Mouse (Mus musculus): Measurements from ENCODE around the gene Nrbf2. TPM values are rescaled to one million over a fixed set of nuclear protein-coding genes. Genes with fewer than 3 reads are reported as not detected.
A peak's percentile ranks its signal among the peaks of the same experiment; 100 is the strongest.

The Nrbf2 gene
- polyA plus RNA-seq, 1 experiment from 2014 or later = 39.8 TPM

DNA sequence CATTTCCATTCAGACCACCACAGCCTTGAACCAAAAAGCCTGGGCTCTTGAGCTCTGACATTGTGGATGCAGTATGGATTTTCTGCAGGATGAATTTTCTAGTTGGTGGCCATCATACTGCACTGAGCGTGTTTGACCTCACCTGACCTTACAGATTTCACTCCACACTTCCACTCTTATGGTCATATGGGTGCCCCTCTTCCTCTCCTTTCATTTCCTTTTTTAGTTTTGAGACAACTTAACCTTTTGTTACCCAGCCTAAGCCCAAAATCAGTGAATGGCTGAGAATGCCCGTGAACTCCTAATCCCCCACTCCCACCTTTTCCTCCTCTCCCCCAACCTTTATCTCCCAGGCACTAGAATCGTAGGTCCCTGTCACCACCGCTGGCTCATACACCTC lies 5.5 kb upstream of the Nrbf2 start:
- no peaks in the 10 kb centered on the region for H3K9me3 ChIP-seq (replicated peaks)
- H3K27ac ChIP-seq (replicated peaks) = no peak overlapping the region
- no peak overlapping the region for H3K4me3 ChIP-seq (replicated peaks)
- no peak overlapping the region for H3K9ac ChIP-seq
- no peak for ATAC-seq (ENCODE audit: insufficient number of reproducible peaks, low FRiP score, low TSS enrichment, low read depth)
- 0 out of 2 replicates have a peak, but pooled peaks cover 3% of the 10 kb centered on the region for H3K4me1 ChIP-seq
- no peak overlapping the region for H3K4me2 ChIP-seq (replicated peaks)
- no peaks in the 10 kb centered on the region for H3K27me3 ChIP-seq
- WGBS = 72% methylated on average over 4 of the region's 4 CpGs
- H3K36me3 ChIP-seq = no peaks in the 10 kb centered on the region

GRCm38 (mm10) chr10:67287877-67288276 lies 2.8 kb upstream of the Nrbf2 start:
- ATAC-seq (ENCODE audit: insufficient number of reproducible peaks, low FRiP score, low TSS enrichment, low read depth) = peak; percentile 68
- H3K4me1 ChIP-seq = peaks cover 15% of the 10 kb centered on the region
- H3K9me3 ChIP-seq (replicated peaks) = no peaks in the 10 kb centered on the region
- H3K27ac ChIP-seq (replicated peaks) = peak overlapping the region; percentile 45; the same call in 1 of the 2 replicates
- no peak overlapping the region for H3K4me2 ChIP-seq (replicated peaks)
- no peak overlapping the region for H3K4me3 ChIP-seq (replicated peaks)
- 54% methylated on average over 3 of the region's 3 CpGs for WGBS
- H3K27me3 ChIP-seq = no peaks in the 10 kb centered on the region
- no peaks in the 10 kb centered on the region for H3K36me3 ChIP-seq
- no peak overlapping the region for H3K9ac ChIP-seq

GRCm38 (mm10) chr10:67284761-67285175 lies 337 bp downstream of the Nrbf2 start:
- peak; percentile 45; the same call in 1 of the 2 replicates for ATAC-seq (ENCODE audit: insufficient number of reproducible peaks, low FRiP score, low TSS enrichment, low read depth)
- peaks cover 23% of the 10 kb centered on the region for H3K4me1 ChIP-seq
- peak overlapping the region; percentile 91 for H3K4me3 ChIP-seq (replicated peaks)
- H3K36me3 ChIP-seq = no peaks in the 10 kb centered on the region
- peak overlapping the region; percentile 77 for H3K27ac ChIP-seq (replicated peaks)
- H3K9me3 ChIP-seq (replicated peaks) = no peaks in the 10 kb centered on the region
- under 1% methylated on average over 41 of the region's 41 CpGs for WGBS
- H3K9ac ChIP-seq = peak overlapping the region; percentile 79
- peak overlapping the region; percentile 73 for H3K4me2 ChIP-seq (replicated peaks)
- H3K27me3 ChIP-seq = no peaks in the 10 kb centered on the region

- Histone ChIP-seq H3K4me1 (peaks cover 23% of the 10 kb centered on the region), H3K9ac (peak overlapping the region; percentile 79), H3K9me3 (replicated peaks) (no peaks in the 10 kb centered on the region), H3K4me2 (replicated peaks) (peak overlapping the region; percentile 73), H3K4me3 (replicated peaks) (peak overlapping the region; percentile 91), H3K36me3 (no peaks in the 10 kb centered on the region), H3K27ac (replicated peaks) (peak overlapping the region; percentile 77), H3K27me3 (no peaks in the 10 kb centered on the region)
- WGBS = 2% methylated on average over 10 of the region's 10 CpGs
- no peak for ATAC-seq (ENCODE audit: insufficient number of reproducible peaks, low FRiP score, low TSS enrichment, low read depth)
Measured at GRCm38 (mm10) chr10:67284311-67284710, 794 bp downstream of the Nrbf2 start.

DNA sequence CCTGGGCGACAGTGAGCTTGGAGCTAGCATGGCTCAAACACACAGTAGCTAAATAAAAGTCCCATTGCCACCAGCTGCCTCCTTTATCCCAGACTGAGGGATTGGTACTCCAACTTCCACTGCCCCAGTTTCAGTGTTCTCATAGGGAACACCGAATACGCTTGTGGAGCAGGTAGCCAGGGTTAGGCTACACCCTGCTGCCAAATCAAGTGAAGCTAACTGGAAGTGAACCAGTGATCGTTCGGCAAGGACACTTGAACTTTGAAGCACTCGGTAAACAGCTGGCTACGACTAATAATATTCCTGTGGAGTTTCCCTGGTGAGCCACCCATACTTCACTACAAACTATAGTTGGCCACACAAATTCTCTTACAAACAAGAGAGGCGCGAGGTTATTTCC lies 1.6 kb downstream of the Nrbf2 start:
- Histone ChIP-seq H3K4me1 (peaks cover 23% of the 10 kb centered on the region), H3K9ac (peak overlapping the region; percentile 79; the same call in 1 of the 2 replicates), H3K36me3 (no peaks in the 10 kb centered on the region), H3K27me3 (no peaks in the 10 kb centered on the region), H3K9me3 (replicated peaks) (no peaks in the 10 kb centered on the region), H3K4me2 (replicated peaks) (peak overlapping the region; percentile 73), H3K4me3 (replicated peaks) (peak overlapping the region; percentile 91), H3K27ac (replicated peaks) (no peak overlapping the region)
- 86% methylated on average over 9 of the region's 9 CpGs for WGBS
- no peak for ATAC-seq (ENCODE audit: insufficient number of reproducible peaks, low FRiP score, low TSS enrichment, low read depth)

- H3K36me3 ChIP-seq = no peaks in the 10 kb centered on the region
- H3K27ac ChIP-seq (replicated peaks) = no peak overlapping the region
- ATAC-seq (ENCODE audit: insufficient number of reproducible peaks, low FRiP score, low TSS enrichment, low read depth) = no peak
- no peak overlapping the region for H3K4me3 ChIP-seq (replicated peaks)
- no peak overlapping the region for H3K4me2 ChIP-seq (replicated peaks)
- H3K9ac ChIP-seq = no peak overlapping the region
- peaks cover 20% of the 10 kb centered on the region for H3K4me1 ChIP-seq
- H3K9me3 ChIP-seq (replicated peaks) = no peaks in the 10 kb centered on the region
- no peaks in the 10 kb centered on the region for H3K27me3 ChIP-seq
- WGBS = 62% methylated on average over 2 of the region's 2 CpGs
Measured at GRCm38 (mm10) chr10:67282531-67282930, 2.6 kb downstream of the Nrbf2 start.

DNA sequence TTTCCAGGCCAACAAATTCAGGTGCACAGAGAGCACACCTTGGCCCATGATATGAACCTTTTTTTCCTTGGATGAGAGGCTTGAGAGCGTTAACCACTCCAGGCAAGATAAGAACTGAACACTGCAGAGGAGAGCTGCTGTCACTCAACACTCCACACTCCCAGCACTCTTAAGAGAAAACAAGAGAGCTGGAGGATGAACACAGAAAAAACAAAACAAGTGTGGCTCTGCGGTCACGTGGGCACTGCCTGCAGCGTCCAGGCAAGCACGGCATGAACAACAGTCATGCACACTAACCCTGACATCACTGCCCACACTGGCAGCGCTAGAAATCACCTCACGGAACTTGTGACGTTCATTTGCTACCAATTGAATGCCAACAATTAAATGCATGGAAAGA lies 3.3 kb downstream of the Nrbf2 start:
- Histone ChIP-seq H3K4me2 (replicated peaks) (no peak overlapping the region), H3K9ac (no peak overlapping the region), H3K27ac (replicated peaks) (no peak overlapping the region), H3K27me3 (no peaks in the 10 kb centered on the region), H3K36me3 (no peaks in the 10 kb centered on the region), H3K4me1 (peaks cover 19% of the 10 kb centered on the region), H3K9me3 (replicated peaks) (no peaks in the 10 kb centered on the region), H3K4me3 (replicated peaks) (no peak overlapping the region)
- ATAC-seq (ENCODE audit: insufficient number of reproducible peaks, low FRiP score, low TSS enrichment, low read depth) = no peak
- 68% methylated on average over 8 of the region's 8 CpGs for WGBS

GRCm38 (mm10) chr10:67275916-67276315 lies 9.2 kb downstream of the Nrbf2 start:
- no peak overlapping the region for H3K9ac ChIP-seq
- H3K4me2 ChIP-seq (replicated peaks) = no peak overlapping the region
- no peak for ATAC-seq (ENCODE audit: insufficient number of reproducible peaks, low FRiP score, low TSS enrichment, low read depth)
- H3K9me3 ChIP-seq (replicated peaks) = no peaks in the 10 kb centered on the region
- H3K4me3 ChIP-seq (replicated peaks) = no peak overlapping the region
- peaks cover 25% of the 10 kb centered on the region for H3K36me3 ChIP-seq
- no peak overlapping the region for H3K27ac ChIP-seq (replicated peaks)
- H3K27me3 ChIP-seq = no peaks in the 10 kb centered on the region
- no peaks in the 10 kb centered on the region for H3K4me1 ChIP-seq

GRCm38 (mm10) chr10:67264852-67265251 lies 20.3 kb downstream of the Nrbf2 start:
- no peak overlapping the region for H3K27ac ChIP-seq (replicated peaks)
- no peak overlapping the region for H3K4me2 ChIP-seq (replicated peaks)
- peaks cover 29% of the 10 kb centered on the region for H3K36me3 ChIP-seq
- no peak overlapping the region for H3K4me3 ChIP-seq (replicated peaks)
- no peaks in the 10 kb centered on the region for H3K27me3 ChIP-seq
- no peak overlapping the region for H3K9ac ChIP-seq
- ATAC-seq (ENCODE audit: insufficient number of reproducible peaks, low FRiP score, low TSS enrichment, low read depth) = no peak
- H3K4me1 ChIP-seq = no peaks in the 10 kb centered on the region
- no peaks in the 10 kb centered on the region for H3K9me3 ChIP-seq (replicated peaks)
- WGBS = 39% methylated on average over 1 of the region's 1 CpGs

DNA sequence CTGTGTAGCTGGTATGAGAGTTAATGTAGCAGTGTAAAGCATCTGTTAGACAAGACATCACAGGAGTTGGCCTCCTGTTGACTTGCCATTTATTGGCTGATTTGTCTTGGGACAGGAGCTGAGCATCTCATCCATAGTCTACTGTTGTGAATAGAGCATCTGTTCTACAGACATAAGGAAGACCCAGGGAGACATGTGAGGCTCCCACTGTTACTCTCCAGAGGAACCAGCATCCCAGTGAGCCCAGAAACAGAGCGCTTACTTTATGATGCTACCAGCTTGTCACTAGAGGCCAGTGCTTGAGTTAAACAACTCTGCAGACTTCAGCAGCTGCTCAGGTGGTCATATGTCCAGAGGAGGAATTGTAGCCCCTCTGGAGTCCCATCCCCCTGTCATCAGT lies 32.0 kb downstream of the Nrbf2 start:
- Histone ChIP-seq H3K9ac (no peak overlapping the region), H3K9me3 (replicated peaks) (no peaks in the 10 kb centered on the region), H3K27ac (replicated peaks) (no peak overlapping the region), H3K36me3 (peaks cover 65% of the 10 kb centered on the region), H3K27me3 (no peaks in the 10 kb centered on the region), H3K4me2 (replicated peaks) (no peak overlapping the region), H3K4me1 (no peaks in the 10 kb centered on the region), H3K4me3 (replicated peaks) (no peak overlapping the region)
- 83% methylated on average over 1 of the region's 1 CpGs for WGBS
- no peak for ATAC-seq (ENCODE audit: insufficient number of reproducible peaks, low FRiP score, low TSS enrichment, low read depth)

- H3K4me3 ChIP-seq (replicated peaks) = no peak overlapping the region
Measured at GRCm38 (mm10) chr10:67252353-67252752, 32.8 kb downstream of the Nrbf2 start.

DNA sequence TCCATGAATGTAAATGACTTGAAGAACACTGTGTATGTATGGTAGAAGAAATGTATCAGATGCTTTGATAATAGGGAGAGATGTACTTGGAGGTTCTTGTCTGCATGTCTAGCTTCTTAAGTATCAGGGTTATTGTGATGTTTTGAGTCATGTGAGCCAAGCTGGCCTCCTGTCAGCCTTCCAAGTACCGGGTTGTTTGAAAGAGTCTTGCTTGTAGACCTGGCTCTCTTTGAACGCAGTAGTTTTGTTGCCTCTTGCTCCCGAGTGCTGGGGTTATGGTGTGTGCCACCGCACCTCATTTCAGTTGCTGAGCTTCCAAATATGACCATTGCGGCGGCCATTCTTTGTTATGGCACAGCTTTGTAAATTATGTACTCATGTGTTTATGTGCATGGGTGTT lies 34.3 kb downstream of the Nrbf2 start:
- Histone ChIP-seq H3K4me2 (replicated peaks) (no peak overlapping the region), H3K9me3 (replicated peaks) (no peaks in the 10 kb centered on the region), H3K36me3 (peaks cover 66% of the 10 kb centered on the region), H3K27ac (replicated peaks) (no peak overlapping the region), H3K27me3 (no peaks in the 10 kb centered on the region), H3K4me3 (replicated peaks) (no peak overlapping the region), H3K9ac (no peak overlapping the region), H3K4me1 (no peaks in the 10 kb centered on the region)
- ATAC-seq (ENCODE audit: insufficient number of reproducible peaks, low FRiP score, low TSS enrichment, low read depth) = no peak
- 91% methylated on average over 6 of the region's 6 CpGs for WGBS

More at GRCm38 (mm10) chr10:67252353-67252752, 32.8 kb downstream of the Nrbf2 start:
- H3K27ac ChIP-seq (replicated peaks) = no peak overlapping the region
- H3K9ac ChIP-seq = no peak overlapping the region
- H3K27me3 ChIP-seq = no peaks in the 10 kb centered on the region
- no peaks in the 10 kb centered on the region for H3K9me3 ChIP-seq (replicated peaks)
- no peak for ATAC-seq (ENCODE audit: insufficient number of reproducible peaks, low FRiP score, low TSS enrichment, low read depth)
- H3K4me1 ChIP-seq = no peaks in the 10 kb centered on the region
- no peak overlapping the region for H3K4me2 ChIP-seq (replicated peaks)
- peaks cover 65% of the 10 kb centered on the region for H3K36me3 ChIP-seq
- 84% methylated on average over 5 of the region's 5 CpGs for WGBS
